Mouse (Mus musculus) spleen, postnatal 0 days (tissue): Measurements from ENCODE around the gene Tmem159. TPM values are rescaled to one million over a fixed set of nuclear protein-coding genes. Genes with fewer than 3 reads are reported as not detected.

Experiments
- polyA plus RNA-seq: library from polyadenylated mRNA; unstranded; fragments of >200 nt; fragmentation: Nextera tagmentation; extraction: Ambion mirVana; gene quantifications from 2 replicates; pipeline ENCODE4 v1.2.1, GENCODE M21; 2015

Gene Tmem159
- polyA plus RNA-seq, result 8.6 and 12.9 TPM in 2 replicates

GRCm38 (mm10) chr7:120102164-120102972 is at the start of gene Tmem159:
Gene Tmem159, plus strand, starts transcription at chr7:120102353.

GRCm38 (mm10) chr7:120095180-120095579 is 7.0 kb upstream of the Tmem159 start, which contains the start of gene Dnah3:
Gene Dnah3, minus strand, starts transcription at chr7:120095280.

GRCm38 (mm10) chr7:120145191-120145590 is 43.0 kb downstream of the Tmem159 start, which contains the start of gene Zp2:
Gene Zp2, minus strand, starts transcription at chr7:120145291.

Other genes starting within 250 kb of the Tmem159 start
- gene Lyrm1, start 206.5 kb upstream of the Tmem159 start, polyA plus RNA-seq, result 4.4 and 5.9 TPM in 2 replicates
- gene Dcun1d3, start 206.1 kb upstream of the Tmem159 start, polyA plus RNA-seq, result 2.8 and 3.9 TPM in 2 replicates
- not detected in 2 replicates for gene Dnah3, start 7.1 kb upstream of the Tmem159 start, polyA plus RNA-seq
- not detected in 2 replicates for gene Zp2, start 42.9 kb downstream of the Tmem159 start, polyA plus RNA-seq
- gene Anks4b, start 71.5 kb downstream of the Tmem159 start, polyA plus RNA-seq, result not detected in 2 replicates
- 0.58 and 0.71 TPM in 2 replicates for gene Crym, start 99.8 kb downstream of the Tmem159 start, polyA plus RNA-seq
- not detected in 2 replicates for gene Abca14, start 101.6 kb downstream of the Tmem159 start, polyA plus RNA-seq
- gene Abca15, start 226.3 kb downstream of the Tmem159 start, polyA plus RNA-seq, result not detected in 2 replicates